Mouse (Mus musculus) heart, adult 2 months (tissue): Measurements from ENCODE around the gene Foxj2. TPM values are rescaled to one million over a fixed set of nuclear protein-coding genes. Genes with fewer than 3 reads are reported as not detected.

ENCODE experiments used
- DNase-seq, 2 experiments: peaks; one replicate each; pipeline ENCODE4 v3.0.0; 2021
- H3K27ac ChIP-seq: fragments of 200-600 bp; 2 replicates; pipeline ENCODE4 v1.8.1; 2022
- H3K27me3 ChIP-seq: fragments of 200-500 bp; 2 replicates; pipeline ENCODE4 v1.6.1; 2012; ENCODE audit warnings: mild to moderate bottlenecking, low read length, inconsistent platforms, mixed read lengths; ENCODE audit not compliant: control insufficient read depth, insufficient read depth
- H3K36me3 ChIP-seq: fragments of 200-500 bp; 2 replicates; pipeline ENCODE4 v1.6.1; 2012; ENCODE audit warnings: low read length, inconsistent platforms; ENCODE audit not compliant: control insufficient read depth, insufficient read depth
- H3K4me1 ChIP-seq: fragments of 200-500 bp; 2 replicates; pipeline ENCODE4 v1.6.1; 2011; ENCODE audit warnings: low read length; ENCODE audit not compliant: control insufficient read depth, insufficient read depth
- H3K4me3 ChIP-seq: fragments of 200-600 bp; 2 replicates; pipeline ENCODE4 v1.8.1; 2022
- H3K79me2 ChIP-seq: fragments of 200-500 bp; replicated peaks from 2 replicates; pipeline ENCODE4 v1.6.1; 2012; ENCODE audit warnings: mild to moderate bottlenecking, inconsistent platforms, low read length, moderate library complexity, mixed read lengths; ENCODE audit not compliant: control insufficient read depth, insufficient read depth
- H3K9ac ChIP-seq: fragments of 200-500 bp; 2 replicates; pipeline ENCODE4 v1.6.1; 2012; ENCODE audit warnings: low read depth, mild to moderate bottlenecking, control low read depth, inconsistent platforms, low read length, mixed read lengths
- CTCF ChIP-seq: fragments of 200-600 bp; IDR thresholded peaks from 2 replicates; pipeline ENCODE4 v1.8.1; 2022; ENCODE audit warnings: antibody characterized with exemption, mild to moderate bottlenecking, moderate library complexity
- EP300 ChIP-seq: fragments of 200-500 bp; IDR thresholded peaks from 2 replicates; pipeline ENCODE4 v1.6.1; 2011; ENCODE audit warnings: low read depth, low read length, control low read depth; ENCODE audit not compliant: insufficient read depth
- POLR2A ChIP-seq: fragments of 200-500 bp; IDR thresholded peaks from 2 replicates; pipeline ENCODE4 v1.6.1; 2011; ENCODE audit warnings: mild to moderate bottlenecking, low read depth, low read length, control low read depth; ENCODE audit not compliant: insufficient read depth
- WGBS: fragments of 180-500 bp; shearing (Covaris S2); methylation state at CpG from one replicate; pipeline ENCODE4 v1.1.7; 2018; 5-methylcytosine and 5-hydroxymethylcytosine counted together
- intact Hi-C: fragments of 180-260 bp; cut with DNase I; formaldehyde crosslinking; loops from one replicate; pipeline ENCODE4 v1.15.1; 2025
- long read RNA-seq: library from polyadenylated mRNA; stranded (forward); transcript quantifications from one replicate; pipeline ENCODE4 v2.0.0, GENCODE M21; 2021
- polyA plus RNA-seq: library from polyadenylated mRNA; depleted of rRNA; stranded (reverse); fragments of >200 nt; gene quantifications from 2 replicates; pipeline ENCODE4 v1.2.3, GENCODE M21; 2012; rRNA removed
- total RNA-seq, 2 experiments: library from RNA; stranded (reverse); gene quantifications; 2 replicates each; pipeline ENCODE4 v1.2.3; 2021

Foxj2 gene
- total RNA-seq (10 to 100 TPM; 35.2 to 36.3 TPM), polyA plus RNA-seq (19.8 and 20.7 TPM in 2 replicates)
- long read RNA-seq, full-length matches to known transcripts: 21 of 45 reads
- long read RNA-seq, partial matches to known transcripts: 20 of 45 reads
- long read RNA-seq, other reads (novel, unspliced or antisense): 4 of 45 reads

GRCm38 (mm10) chr6:122819306-122820070, at the start of gene Foxj2:
Foxj2 (plus strand) TSS chr6:122819914.
- under 1% methylated on average over 59 of the region's 61 CpGs for WGBS

GRCm38 (mm10) chr6:122770760-122771315, 48.9 kb upstream of the Foxj2 start:
- Histone ChIP-seq H3K4me1 (no peaks in the 10 kb centered on the region), H3K27me3 (no peaks in the 10 kb centered on the region; the same call in 1 of the 2 replicates), H3K36me3 (no peaks in the 10 kb centered on the region), H3K79me2 (no peaks in the 10 kb centered on the region), H3K27ac (no peak overlapping the region), H3K9ac (no peak overlapping the region), H3K4me3 (no peak overlapping the region)
- TF ChIP-seq POLR2A (no peak), EP300 (no peak), CTCF (no peak)
- intact Hi-C loops: no loop called here
- DNase-seq: no peak
- 90% methylated on average over 11 of the region's 11 CpGs for WGBS

More at GRCm38 (mm10) chr6:122819306-122820070, at the start of gene Foxj2:
- peak within 1 kb of the TSS; percentile 90 for H3K27ac ChIP-seq
- H3K4me1 ChIP-seq: peaks cover 15% of the 10 kb centered on the region
- peak; percentile 88 to 90 for DNase-seq
- TF ChIP-seq EP300 (no peak), CTCF (no peak), POLR2A (peak; percentile 35; the same call in 1 of the 2 replicates)
- no peaks in the 10 kb centered on the region for H3K36me3 ChIP-seq
- H3K27me3 ChIP-seq: no peaks in the 10 kb centered on the region
- peak within 1 kb of the TSS; percentile 95 for H3K4me3 ChIP-seq
- peaks cover 3% of the 10 kb centered on the region; the same call in 1 of the 2 replicates for H3K79me2 ChIP-seq
- intact Hi-C loops: loop anchor here (1.0 kb wide), 1 partner anchor 8 kb away; no protein-coding TSS in a partner anchor
- peak within 1 kb of the TSS; percentile 95 for H3K9ac ChIP-seq

- Histone ChIP-seq H3K27ac (no peak overlapping the region), H3K9ac (no peak overlapping the region), H3K36me3 (no peaks in the 10 kb centered on the region), H3K79me2 (no peaks in the 10 kb centered on the region), H3K4me3 (no peak overlapping the region), H3K27me3 (no peaks in the 10 kb centered on the region), H3K4me1 (no peaks in the 10 kb centered on the region)
- intact Hi-C loops: no loop called here
- WGBS: 46% methylated on average over 6 of the region's 6 CpGs
- TF ChIP-seq POLR2A: no peak
- TF ChIP-seq CTCF: no peak
- no peak for TF ChIP-seq EP300
- no peak for DNase-seq
Observed at GRCm38 (mm10) chr6:122772701-122773100, 47.0 kb upstream of the Foxj2 start.

DNA sequence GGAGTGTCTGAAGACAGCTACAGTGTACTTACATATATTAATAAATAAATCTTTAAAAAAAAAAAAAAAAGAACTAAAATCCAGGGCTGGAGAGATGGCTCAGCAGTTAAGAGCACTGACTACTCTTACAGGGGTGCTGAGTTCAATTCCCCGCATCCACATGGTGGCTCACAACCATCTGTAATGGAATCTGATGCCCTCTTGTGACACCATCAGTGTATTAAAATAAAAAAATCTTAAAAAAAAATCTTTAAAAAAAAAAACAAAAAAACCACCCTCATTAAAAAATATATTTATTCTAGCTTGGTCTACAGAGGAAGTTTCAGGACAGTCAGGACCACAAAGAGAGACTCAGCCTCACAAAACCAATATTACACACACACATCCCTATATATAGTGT, 45.4 kb upstream of the Foxj2 start:
- H3K4me1 ChIP-seq: no peaks in the 10 kb centered on the region
- WGBS: 91% methylated on average over 1 of the region's 1 CpGs
- H3K4me3 ChIP-seq: no peak overlapping the region
- no peaks in the 10 kb centered on the region for H3K79me2 ChIP-seq
- intact Hi-C loops: no loop called here
- no peak overlapping the region for H3K9ac ChIP-seq
- no peak overlapping the region for H3K27ac ChIP-seq
- H3K36me3 ChIP-seq: no peaks in the 10 kb centered on the region
- DNase-seq: no peak
- H3K27me3 ChIP-seq: no peaks in the 10 kb centered on the region
- no peak for TF ChIP-seq CTCF
- no peak for TF ChIP-seq POLR2A
- TF ChIP-seq EP300: no peak

GRCm38 (mm10) chr6:122776040-122776439, 43.7 kb upstream of the Foxj2 start:
- Histone ChIP-seq H3K27me3 (no peaks in the 10 kb centered on the region), H3K4me1 (no peaks in the 10 kb centered on the region), H3K79me2 (no peaks in the 10 kb centered on the region), H3K27ac (no peak overlapping the region), H3K36me3 (no peaks in the 10 kb centered on the region), H3K9ac (no peak overlapping the region), H3K4me3 (no peak overlapping the region)
- WGBS: 74% methylated on average over 7 of the region's 7 CpGs
- intact Hi-C loops: no loop called here
- no peak for DNase-seq
- no peak for TF ChIP-seq EP300
- no peak for TF ChIP-seq CTCF
- TF ChIP-seq POLR2A: no peak

GRCm38 (mm10) chr6:122779916-122780315, 39.8 kb upstream of the Foxj2 start:
- no peak overlapping the region for H3K4me3 ChIP-seq
- H3K4me1 ChIP-seq: peaks cover 2% of the 10 kb centered on the region; the same call in 1 of the 2 replicates
- H3K79me2 ChIP-seq: no peaks in the 10 kb centered on the region
- H3K27ac ChIP-seq: no peak overlapping the region
- no peak for TF ChIP-seq POLR2A
- no peak for TF ChIP-seq CTCF
- TF ChIP-seq EP300: no peak
- intact Hi-C loops: no loop called here
- no peak overlapping the region for H3K9ac ChIP-seq
- H3K36me3 ChIP-seq: no peaks in the 10 kb centered on the region
- 44% methylated on average over 1 of the region's 1 CpGs for WGBS
- no peaks in the 10 kb centered on the region for H3K27me3 ChIP-seq
- DNase-seq: no peak
